Mouse (Mus musculus) cerebellum, postnatal 4 days (tissue): ENCODE data around the gene Slc6a20b.

Source experiments
- DNase-seq, 2 experiments: peaks; one replicate each; pipeline ENCODE4 v3.0.0; 2022; ENCODE audit warnings: low spot score in 2 of 2, mixed read lengths in 1 of 2

Gene Slc6a20b

GRCm38 (mm10) chr9:123632281-123632680 lies at the start of gene Slc6a20b:
Gene Slc6a20b, minus strand, starts transcription at chr9:123632565.
- no peak for DNase-seq

GRCm38 (mm10) chr9:123679198-123679597 lies 46.8 kb upstream of the Slc6a20b start:
- no peak for DNase-seq

GRCm38 (mm10) chr9:123678327-123679105 lies 46.2 kb upstream of the Slc6a20b start, which contains the start of the genes Ccr9 and Slc6a20a:
Gene Ccr9, plus strand, starts transcription at chr9:123678439.
Gene Slc6a20a, minus strand, starts transcription at chr9:123678885.
- DNase-seq: peak in 1 of 2 experiments; percentile 20

DNA sequence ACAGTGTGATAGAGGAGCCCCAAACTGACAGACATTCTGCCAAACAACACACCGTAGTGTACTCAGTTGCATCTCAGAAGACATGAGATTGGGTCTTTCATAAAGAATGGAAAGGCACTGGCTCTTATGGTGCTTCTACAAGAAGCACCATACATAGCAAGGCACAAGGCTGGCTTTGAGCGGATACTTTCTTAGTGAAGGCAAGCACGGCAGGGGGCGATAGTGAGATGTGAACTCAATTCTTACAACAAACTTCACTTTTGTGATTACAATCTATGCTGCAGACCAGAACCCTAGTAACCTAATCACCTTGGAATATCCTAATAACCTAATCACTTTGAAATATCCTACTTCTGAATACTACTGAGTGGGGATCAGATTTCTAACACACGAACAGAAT lies 33.3 kb upstream of the Slc6a20b start:
- DNase-seq: no peak

- DNase-seq: peak in 1 of 2 experiments; percentile 17
Observed at GRCm38 (mm10) chr9:123659986-123660676, 27.8 kb upstream of the Slc6a20b start.

GRCm38 (mm10) chr9:123658981-123659380 lies 26.6 kb upstream of the Slc6a20b start:
- no peak for DNase-seq

GRCm38 (mm10) chr9:123657457-123657856 lies 25.1 kb upstream of the Slc6a20b start:
- DNase-seq: no peak

GRCm38 (mm10) chr9:123651369-123651768 lies 19.0 kb upstream of the Slc6a20b start:
- no peak for DNase-seq

DNA sequence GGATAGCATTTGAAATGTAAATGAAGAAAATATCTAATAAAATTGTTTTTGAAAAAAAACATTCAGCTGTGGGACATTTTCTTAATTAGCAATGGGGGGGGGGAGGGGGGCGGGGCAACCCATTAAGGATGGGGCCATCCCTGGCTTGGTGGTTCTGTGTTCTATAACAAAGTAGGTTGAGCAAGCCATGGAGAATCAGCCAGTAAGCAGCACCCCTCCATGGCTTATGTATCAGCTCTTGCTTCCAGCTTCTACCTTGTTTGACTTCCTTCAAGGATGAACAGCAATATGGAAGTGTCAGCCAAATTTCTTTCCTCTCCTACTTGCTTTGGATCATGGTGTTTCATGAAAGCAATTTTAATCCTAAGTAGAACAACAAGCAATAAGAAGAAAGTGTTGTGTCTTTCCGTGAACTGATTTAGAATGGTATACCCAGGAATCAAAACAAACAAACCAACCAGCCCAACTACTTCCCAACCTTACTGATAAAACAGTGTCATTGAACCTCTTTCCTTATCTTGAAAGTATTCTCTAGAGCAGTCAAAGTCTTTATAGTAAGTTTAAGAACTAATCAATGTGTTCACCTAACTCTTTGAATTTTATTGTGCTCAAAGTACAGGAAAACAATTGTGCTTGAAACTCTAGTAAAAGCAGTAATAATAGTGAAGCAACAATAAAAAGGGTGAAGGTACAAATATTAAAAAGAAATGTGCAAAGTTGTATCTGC lies 17.6 kb upstream of the Slc6a20b start:
- no peak for DNase-seq

- no peak for DNase-seq
Observed at GRCm38 (mm10) chr9:123640106-123640505, 7.7 kb upstream of the Slc6a20b start.

- peak in 1 of 2 experiments; percentile 12 for DNase-seq
Observed at GRCm38 (mm10) chr9:123638668-123639089, 6.3 kb upstream of the Slc6a20b start.

DNA sequence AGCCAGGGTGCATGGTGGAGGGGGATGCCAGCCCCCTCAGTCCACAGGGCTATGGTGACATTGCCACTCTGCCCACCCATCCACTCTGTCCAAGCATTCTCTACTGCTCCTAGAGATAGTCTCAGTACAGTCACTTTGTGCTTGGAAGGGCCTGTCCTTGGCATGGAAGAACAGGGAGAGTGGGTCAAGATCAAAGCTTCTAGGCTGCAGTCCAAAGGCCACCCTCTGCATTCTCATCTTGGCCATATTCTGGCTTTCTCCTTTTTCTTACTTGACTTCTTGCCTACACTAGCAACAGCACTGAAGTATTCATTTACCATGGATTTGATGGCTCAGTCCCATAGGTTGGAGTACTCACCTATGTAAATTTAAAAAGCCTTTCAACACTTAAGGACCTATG lies 5.9 kb upstream of the Slc6a20b start:
- no peak for DNase-seq

GRCm38 (mm10) chr9:123636771-123637170 lies 4.4 kb upstream of the Slc6a20b start:
- DNase-seq: no peak

DNA sequence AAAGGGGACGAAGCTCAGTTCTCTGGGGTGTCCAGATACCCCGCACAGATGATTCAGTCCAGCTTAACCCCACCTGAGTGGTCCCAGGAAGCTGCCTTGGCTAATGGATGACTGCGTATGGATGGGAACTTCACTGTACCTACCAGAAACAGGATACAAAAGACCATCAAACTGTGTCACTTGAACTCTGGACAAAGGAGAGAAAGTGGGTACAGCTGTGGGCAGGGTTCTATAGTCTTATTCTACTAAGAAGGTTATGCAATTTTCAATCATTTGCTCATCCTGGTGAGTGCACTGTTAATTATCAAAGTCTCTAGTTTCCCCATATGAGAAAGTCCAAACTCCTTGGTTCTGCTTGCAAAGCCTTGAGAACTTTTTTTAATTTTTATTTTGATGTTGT lies 628 bp upstream of the Slc6a20b start:
- DNase-seq: no peak

- no peak for DNase-seq
Observed at GRCm38 (mm10) chr9:123631666-123632065, 699 bp downstream of the Slc6a20b start.

- DNase-seq: no peak
Observed at GRCm38 (mm10) chr9:123625821-123626220, 6.5 kb downstream of the Slc6a20b start.

GRCm38 (mm10) chr9:123624741-123625140 lies 7.6 kb downstream of the Slc6a20b start:
- DNase-seq: no peak

DNA sequence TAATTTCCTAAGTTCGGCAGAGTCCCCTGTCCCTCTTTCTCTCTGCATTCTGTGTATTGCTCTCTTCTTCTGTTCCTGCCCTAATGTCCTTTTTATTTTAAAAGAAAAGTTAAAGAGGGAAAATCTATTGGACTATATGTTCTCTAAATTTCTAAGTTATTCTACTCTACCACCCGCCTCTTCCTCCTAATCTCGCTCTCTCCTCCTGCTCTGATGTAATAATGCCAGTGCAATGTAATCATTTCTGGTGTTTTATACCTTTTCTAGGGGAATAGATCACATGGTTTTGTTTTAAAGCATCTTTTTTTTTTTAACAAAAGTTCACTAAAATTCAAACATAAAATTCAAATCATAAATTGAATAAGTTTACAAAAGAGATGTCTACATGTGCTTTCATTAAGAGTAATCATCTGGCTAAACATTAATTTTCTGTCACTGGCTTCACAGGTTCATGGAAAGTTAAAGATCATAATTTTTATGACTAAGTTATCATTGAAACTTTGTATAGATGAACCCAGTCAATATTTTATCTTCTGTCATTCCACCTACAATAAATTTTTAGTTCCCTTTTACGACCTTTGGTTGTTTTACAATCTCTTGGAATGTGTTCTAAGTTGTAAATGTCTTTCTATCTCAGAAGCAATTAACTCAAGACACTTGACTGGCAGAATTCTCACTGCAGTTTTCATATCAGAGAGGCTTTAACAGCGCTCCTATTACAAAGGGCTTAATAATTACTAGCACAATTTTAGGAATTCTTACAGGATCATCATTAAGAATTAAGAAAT lies 11.9 kb downstream of the Slc6a20b start:
- DNase-seq: no peak

DNA sequence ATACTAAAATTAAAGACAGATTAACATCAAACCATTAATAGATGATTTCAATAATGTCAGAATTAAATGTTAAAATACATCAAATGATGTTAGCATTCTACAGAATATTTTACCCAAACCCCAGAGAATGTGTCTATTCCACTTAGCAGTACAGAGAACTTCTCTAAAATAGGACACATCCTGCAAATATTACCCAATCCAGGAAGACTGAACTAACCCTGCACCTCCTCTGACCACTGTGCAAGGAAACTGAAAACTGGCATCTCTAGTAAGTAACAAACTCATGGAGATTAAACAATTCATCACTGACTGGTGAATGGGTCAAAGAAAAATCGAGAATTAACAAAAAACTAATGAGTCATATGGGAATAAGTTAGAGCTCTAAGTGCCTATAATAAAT lies 30.8 kb downstream of the Slc6a20b start:
- DNase-seq: no peak

- no peak for DNase-seq
Observed at GRCm38 (mm10) chr9:123597376-123597775, 35.0 kb downstream of the Slc6a20b start.

GRCm38 (mm10) chr9:123596910-123597309 lies 35.5 kb downstream of the Slc6a20b start:
- DNase-seq: no peak
